Mouse (Mus musculus): ENCODE results near the gene Basp1.
A peak's percentile ranks its signal among the peaks of the same experiment; 100 is the strongest.
"Not testable (repeated sequence)": the region's sequence is repeated elsewhere in the genome, so short reads cannot be mapped to it uniquely, and the experiment has no call there.

Gene Basp1

GRCm38 (mm10) chr15:25413378-25413901, at the start of gene Basp1:
Gene Basp1 (minus strand): TSS chr15:25413764.
- DNase-seq (ENCODE audit: low read depth, low spot score) = peak; percentile 84

- DNase-seq (ENCODE audit: low read depth, low spot score) = not testable (repeated sequence)
These were observed 49.5 kb upstream of the Basp1 start for GRCm38 (mm10) chr15:25463076-25463475.

- DNase-seq (ENCODE audit: low read depth, low spot score) = no peak
These were observed 48.6 kb upstream of the Basp1 start for GRCm38 (mm10) chr15:25462056-25462762.

GRCm38 (mm10) chr15:25459901-25460300, 46.3 kb upstream of the Basp1 start:
- no peak for DNase-seq (ENCODE audit: low read depth, low spot score)

GRCm38 (mm10) chr15:25457421-25457820, 43.9 kb upstream of the Basp1 start:
- DNase-seq (ENCODE audit: low read depth, low spot score) = no peak

- DNase-seq (ENCODE audit: low read depth, low spot score) = no peak
These were observed 40.0 kb upstream of the Basp1 start for GRCm38 (mm10) chr15:25453538-25453937.

- no peak for DNase-seq (ENCODE audit: low read depth, low spot score)
These were observed 35.8 kb upstream of the Basp1 start for GRCm38 (mm10) chr15:25449348-25449747.

- no peak for DNase-seq (ENCODE audit: low read depth, low spot score)
These were observed 35.3 kb upstream of the Basp1 start for GRCm38 (mm10) chr15:25448703-25449340.

- DNase-seq (ENCODE audit: low read depth, low spot score) = no peak
These were observed 33.6 kb upstream of the Basp1 start for GRCm38 (mm10) chr15:25447136-25447535.

GRCm38 (mm10) chr15:25446155-25446487, 32.6 kb upstream of the Basp1 start:
- no peak for DNase-seq (ENCODE audit: low read depth, low spot score)

- DNase-seq (ENCODE audit: low read depth, low spot score) = no peak
These were observed 32.0 kb upstream of the Basp1 start for GRCm38 (mm10) chr15:25445361-25446154.

- no peak for DNase-seq (ENCODE audit: low read depth, low spot score)
These were observed 30.6 kb upstream of the Basp1 start for GRCm38 (mm10) chr15:25444208-25444607.

GRCm38 (mm10) chr15:25443140-25443790, 29.7 kb upstream of the Basp1 start:
- no peak for DNase-seq (ENCODE audit: low read depth, low spot score)

GRCm38 (mm10) chr15:25441868-25442185, 28.3 kb upstream of the Basp1 start:
- no peak for DNase-seq (ENCODE audit: low read depth, low spot score)

GRCm38 (mm10) chr15:25440991-25441867, 27.7 kb upstream of the Basp1 start:
- peak; percentile 83 for DNase-seq (ENCODE audit: low read depth, low spot score)

- no peak for DNase-seq (ENCODE audit: low read depth, low spot score)
These were observed 26.8 kb upstream of the Basp1 start for GRCm38 (mm10) chr15:25440317-25440716.

GRCm38 (mm10) chr15:25432341-25432740, 18.8 kb upstream of the Basp1 start:
- DNase-seq (ENCODE audit: low read depth, low spot score) = no peak

GRCm38 (mm10) chr15:25430167-25430566, 16.6 kb upstream of the Basp1 start:
- DNase-seq (ENCODE audit: low read depth, low spot score) = no peak

GRCm38 (mm10) chr15:25429007-25429406, 15.4 kb upstream of the Basp1 start:
- no peak for DNase-seq (ENCODE audit: low read depth, low spot score)

- DNase-seq (ENCODE audit: low read depth, low spot score) = peak; percentile 37
These were observed 15.0 kb upstream of the Basp1 start for GRCm38 (mm10) chr15:25428551-25428950.

GRCm38 (mm10) chr15:25420266-25420665, 6.7 kb upstream of the Basp1 start:
- no peak for DNase-seq (ENCODE audit: low read depth, low spot score)

All from mesoderm, embryonic 11.5 days (tissue).